Mouse (Mus musculus) E14TG2a.4 (cell line): ENCODE measurements around the gene Inhbb.

Experiments used
- CTCF ChIP-seq: conservative IDR thresholded peaks from 2 replicates; pipeline ENCODE4 v1.5.1; 2014; ENCODE audit warnings: low read length
- NANOG ChIP-seq: IDR thresholded peaks from 2 replicates; pipeline ENCODE4 v1.6.1; 2014; ENCODE audit warnings: borderline replicate concordance, low read length, mixed read lengths
- POU5F1 ChIP-seq: IDR thresholded peaks from 2 replicates; pipeline ENCODE4 v1.6.1; 2014; ENCODE audit warnings: low read length, borderline replicate concordance

- TF ChIP-seq POU5F1 (no peak), CTCF (no peak), NANOG (no peak)
Observed at GRCm38 (mm10) chr1:119386306-119386705, 35.7 kb downstream of the Inhbb start.
